Mouse (Mus musculus) liver, embryonic 11.5 days (tissue): ENCODE results near the gene Tnpo3. TPM values are rescaled to one million over a fixed set of nuclear protein-coding genes. Genes with fewer than 3 reads are reported as not detected.

Experiments
- ATAC-seq: fragments of 200-750 bp; cut with Nextera tagmentation; replicated peaks from 2 replicates; pipeline ENCODE4 v1.8.0; 2017; ENCODE audit warnings: moderate number of reproducible peaks, mild to moderate bottlenecking, moderate TSS enrichment, moderate library complexity; ENCODE audit not compliant: low FRiP score
- DNase-seq: peaks from one replicate; pipeline ENCODE4 v3.0.0-alpha.2; 2017; ENCODE audit warnings: low spot score
- H3K27ac ChIP-seq: fragments of 300-500 bp; sonication (generic); 2 replicates; pipeline ENCODE4 v1.5.1; 2014; ENCODE audit warnings: mild to moderate bottlenecking, low read depth, low read length, control low read depth
- H3K27me3 ChIP-seq: fragments of 300-500 bp; sonication (generic); replicated peaks from 2 replicates; pipeline ENCODE4 v1.6.1; 2014; ENCODE audit warnings: low read length, mixed read lengths; ENCODE audit not compliant: control insufficient read depth, insufficient read depth
- H3K36me3 ChIP-seq: fragments of 300-500 bp; sonication (generic); 2 replicates; pipeline ENCODE4 v1.6.1; 2014; ENCODE audit warnings: mild to moderate bottlenecking, low read length, moderate library complexity, mixed read lengths; ENCODE audit not compliant: control insufficient read depth, insufficient read depth
- H3K4me1 ChIP-seq: fragments of 300-500 bp; sonication (generic); replicated peaks from 2 replicates; pipeline ENCODE4 v1.6.1; 2014; ENCODE audit warnings: low read length, mixed read lengths; ENCODE audit not compliant: control insufficient read depth, insufficient read depth
- H3K4me2 ChIP-seq: fragments of 300-500 bp; sonication (generic); 2 replicates; pipeline ENCODE4 v1.6.1; 2014; ENCODE audit warnings: mild to moderate bottlenecking, control low read depth, moderate library complexity
- H3K4me3 ChIP-seq: fragments of 300-500 bp; sonication (generic); 2 replicates; pipeline ENCODE4 v1.5.1; 2014; ENCODE audit warnings: low read depth, low read length, control low read depth
- H3K9ac ChIP-seq: fragments of 300-500 bp; sonication (generic); 2 replicates; pipeline ENCODE4 v1.6.1; 2014; ENCODE audit warnings: low read depth, low read length, control low read depth
- H3K9me3 ChIP-seq: fragments of 300-500 bp; sonication (generic); 2 replicates; pipeline ENCODE4 v1.6.1; 2016; ENCODE audit warnings: low read length, inconsistent platforms, mixed read lengths; ENCODE audit not compliant: control insufficient read depth
- WGBS: fragments of 180-500 bp; shearing (Covaris S2); extraction: QIAGEN DNeasy Blood & Tissue Kit; methylation state at CpG from one replicate; pipeline ENCODE4 v1.1.7; 2014; 5-methylcytosine and 5-hydroxymethylcytosine counted together
- polyA plus RNA-seq: library from polyadenylated mRNA; unstranded; fragments of >200 nt; fragmentation: Nextera tagmentation; extraction: Ambion mirVana; gene quantifications from 2 replicates; pipeline ENCODE4 v1.2.1, GENCODE M21; 2014

Tnpo3 gene
- polyA plus RNA-seq, 1 experiment from 2014 or later = 86.5 TPM

- Histone ChIP-seq H3K36me3 (no peaks in the 10 kb centered on the region), H3K27me3 (peaks cover 5% of the 10 kb centered on the region), H3K4me2 (no peak overlapping the region), H3K4me1 (no peaks in the 10 kb centered on the region), H3K9ac (no peak overlapping the region), H3K9me3 (no peaks in the 10 kb centered on the region), H3K4me3 (no peak overlapping the region), H3K27ac (no peak overlapping the region)
- DNase-seq = no peak
- no peak for ATAC-seq
- WGBS = 10% methylated on average over 15 of the region's 16 CpGs
Measured at GRCm38 (mm10) chr6:29638844-29639460, 29.3 kb upstream of the Tnpo3 start.

- DNase-seq = no peak
- no peak for ATAC-seq
- H3K4me2 ChIP-seq = no peak overlapping the region
- no peaks in the 10 kb centered on the region for H3K4me1 ChIP-seq
- H3K27me3 ChIP-seq = peaks cover 10% of the 10 kb centered on the region
- no peak overlapping the region for H3K4me3 ChIP-seq
- H3K9ac ChIP-seq = no peak overlapping the region
- H3K36me3 ChIP-seq = no peaks in the 10 kb centered on the region
- WGBS = 84% methylated on average over 3 of the region's 3 CpGs
- no peak overlapping the region for H3K27ac ChIP-seq
- H3K9me3 ChIP-seq = no peaks in the 10 kb centered on the region
Measured at GRCm38 (mm10) chr6:29637397-29638373, 28.0 kb upstream of the Tnpo3 start.

- Histone ChIP-seq H3K9me3 (no peaks in the 10 kb centered on the region), H3K9ac (no peak overlapping the region), H3K36me3 (no peaks in the 10 kb centered on the region), H3K4me2 (no peak overlapping the region), H3K27ac (no peak overlapping the region), H3K4me1 (no peaks in the 10 kb centered on the region), H3K4me3 (no peak overlapping the region), H3K27me3 (peaks cover 16% of the 10 kb centered on the region)
- no peak for ATAC-seq
- 67% methylated on average over 4 of the region's 4 CpGs for WGBS
- no peak for DNase-seq
Measured at GRCm38 (mm10) chr6:29636322-29637092, 26.8 kb upstream of the Tnpo3 start.

- WGBS = 82% methylated on average over 1 of the region's 1 CpGs
- ATAC-seq (no peak), DNase-seq (no peak)
- Histone ChIP-seq H3K9me3 (no peaks in the 10 kb centered on the region), H3K36me3 (no peaks in the 10 kb centered on the region), H3K4me1 (no peaks in the 10 kb centered on the region), H3K27me3 (peaks cover 14% of the 10 kb centered on the region), H3K4me2 (no peak overlapping the region), H3K9ac (no peak overlapping the region), H3K27ac (no peak overlapping the region), H3K4me3 (no peak overlapping the region)
Measured at GRCm38 (mm10) chr6:29634537-29634936, 24.9 kb upstream of the Tnpo3 start.

GRCm38 (mm10) chr6:29632552-29633292, 23.0 kb upstream of the Tnpo3 start:
- H3K4me1 ChIP-seq = no peaks in the 10 kb centered on the region
- WGBS = 44% methylated on average over 12 of the region's 12 CpGs
- ATAC-seq (no peak), DNase-seq (no peak)
- peaks cover 13% of the 10 kb centered on the region for H3K27me3 ChIP-seq
- no peak overlapping the region for H3K27ac ChIP-seq
- no peak overlapping the region for H3K4me2 ChIP-seq
- H3K4me3 ChIP-seq = no peak overlapping the region
- H3K9ac ChIP-seq = no peak overlapping the region
- no peaks in the 10 kb centered on the region for H3K36me3 ChIP-seq
- no peaks in the 10 kb centered on the region for H3K9me3 ChIP-seq

GRCm38 (mm10) chr6:29631751-29632551, 22.3 kb upstream of the Tnpo3 start:
- H3K9ac ChIP-seq = no peak overlapping the region
- H3K4me2 ChIP-seq = no peak overlapping the region
- no peak for ATAC-seq
- no peak overlapping the region for H3K4me3 ChIP-seq
- H3K9me3 ChIP-seq = no peaks in the 10 kb centered on the region
- H3K27ac ChIP-seq = no peak overlapping the region
- no peaks in the 10 kb centered on the region for H3K4me1 ChIP-seq
- peaks cover 13% of the 10 kb centered on the region for H3K27me3 ChIP-seq
- no peaks in the 10 kb centered on the region for H3K36me3 ChIP-seq
- no peak for DNase-seq
- WGBS = 30% methylated on average over 10 of the region's 10 CpGs

- no peak for DNase-seq
- no peak overlapping the region for H3K9ac ChIP-seq
- WGBS = 77% methylated on average over 1 of the region's 1 CpGs
Measured at GRCm38 (mm10) chr6:29630216-29630615, 20.5 kb upstream of the Tnpo3 start.

More at GRCm38 (mm10) chr6:29630216-29630615, 20.5 kb upstream of the Tnpo3 start:
- peaks cover 13% of the 10 kb centered on the region for H3K27me3 ChIP-seq
- ATAC-seq = no peak
- H3K27ac ChIP-seq = no peak overlapping the region
- H3K36me3 ChIP-seq = no peaks in the 10 kb centered on the region
- H3K4me3 ChIP-seq = no peak overlapping the region
- H3K4me2 ChIP-seq = no peak overlapping the region
- no peaks in the 10 kb centered on the region for H3K9me3 ChIP-seq
- no peaks in the 10 kb centered on the region for H3K4me1 ChIP-seq
